Mouse (Mus musculus) ovary, postnatal 14 days (tissue): Measurements from ENCODE around the gene Hebp2.
A peak's percentile ranks its signal among the peaks of the same experiment; 100 is the strongest.
"Not testable (repeated sequence)": the region's sequence is repeated elsewhere in the genome, so short reads cannot be mapped to it uniquely, and the experiment has no call there.

Experiments
- DNase-seq: peaks from one replicate; pipeline ENCODE4 v3.0.0; 2022; ENCODE audit warnings: low spot score

The Hebp2 gene

DNA sequence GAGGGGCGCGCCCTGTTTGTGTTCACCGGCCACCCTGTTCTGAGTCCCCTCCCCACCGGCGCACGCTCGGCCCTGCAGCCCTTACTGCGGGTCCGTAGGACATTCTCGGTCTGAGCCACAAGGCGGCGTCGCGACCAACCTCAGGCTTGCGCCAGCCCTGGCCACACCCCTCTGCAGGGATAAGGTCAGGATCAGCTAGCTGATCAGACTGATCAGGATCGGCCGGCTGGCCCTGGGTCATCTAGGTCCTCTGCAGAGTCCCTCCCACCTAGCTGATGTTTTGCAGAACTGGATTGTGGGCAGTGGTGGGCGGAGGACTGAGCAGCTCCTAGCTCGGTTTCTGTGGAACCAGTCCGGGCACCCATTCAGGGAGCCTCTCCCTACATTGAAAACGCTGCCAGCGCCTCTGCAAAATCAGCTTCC is at the start of gene Hebp2:
TSS of gene Hebp2 (minus strand) at position 264 of the 423 bp plus-strand sequence.
- DNase-seq = peak; percentile 65

DNA sequence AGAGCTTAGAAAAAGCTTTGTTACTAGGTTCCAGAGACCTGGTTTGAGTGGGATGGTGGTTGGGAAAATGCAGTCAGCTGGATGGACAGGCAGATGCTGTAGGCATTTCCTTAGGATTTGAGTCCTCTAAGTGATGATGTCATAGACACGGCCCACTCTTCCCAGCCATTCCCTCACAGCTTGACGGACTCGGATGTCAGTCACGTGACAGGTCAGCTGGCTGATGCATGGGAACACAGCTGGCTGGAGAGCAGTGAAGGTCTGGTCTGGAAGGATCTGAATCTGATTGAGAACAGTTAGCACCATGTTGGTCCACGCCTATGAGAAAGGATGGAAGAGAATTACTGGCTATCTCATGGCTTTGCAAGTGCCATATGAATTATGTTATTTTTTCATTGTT is 43.6 kb upstream of the Hebp2 start:
- DNase-seq = no peak

DNA sequence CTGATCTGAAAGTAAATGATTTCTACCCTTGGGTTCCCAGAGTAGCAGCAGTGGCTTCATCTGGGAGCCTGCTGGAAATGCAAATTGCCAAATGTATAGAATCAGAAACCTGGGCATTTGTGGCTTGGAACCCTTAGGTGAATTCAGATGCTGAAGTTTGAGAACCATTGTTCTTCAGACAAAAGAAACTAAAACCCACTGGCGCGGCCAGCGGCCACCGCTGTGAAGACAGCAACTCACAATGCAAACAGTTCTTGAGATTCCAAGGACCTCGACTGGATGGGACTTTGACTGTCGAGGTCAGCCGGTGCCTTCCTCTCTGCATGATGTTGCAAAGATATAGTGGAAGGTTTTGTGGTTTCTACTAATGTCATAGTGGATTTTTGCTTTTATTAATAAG is 38.3 kb upstream of the Hebp2 start:
- no peak for DNase-seq

DNA sequence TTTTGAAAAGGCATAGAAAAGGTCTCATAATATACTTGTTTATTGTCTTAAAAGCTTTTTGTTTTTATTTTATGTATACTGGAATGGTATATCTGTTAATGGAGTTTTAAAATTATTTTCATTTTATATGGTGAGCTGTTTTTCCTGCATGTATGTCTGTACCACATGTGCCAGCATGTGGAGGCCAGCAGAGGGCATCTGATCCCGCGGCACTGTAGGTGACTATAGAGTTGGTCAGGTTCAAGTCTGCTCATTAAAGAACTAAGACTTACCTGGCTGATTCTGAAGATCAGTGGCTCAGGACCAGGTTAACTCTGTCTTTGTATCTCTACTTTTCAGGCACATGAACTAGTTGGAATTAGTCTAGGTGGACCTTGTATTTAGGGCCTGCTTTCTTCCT is 26.7 kb upstream of the Hebp2 start:
- DNase-seq = no peak

- peak; percentile 39 for DNase-seq
Observed at GRCm38 (mm10) chr10:18562940-18563339, 17.1 kb upstream of the Hebp2 start.

DNA sequence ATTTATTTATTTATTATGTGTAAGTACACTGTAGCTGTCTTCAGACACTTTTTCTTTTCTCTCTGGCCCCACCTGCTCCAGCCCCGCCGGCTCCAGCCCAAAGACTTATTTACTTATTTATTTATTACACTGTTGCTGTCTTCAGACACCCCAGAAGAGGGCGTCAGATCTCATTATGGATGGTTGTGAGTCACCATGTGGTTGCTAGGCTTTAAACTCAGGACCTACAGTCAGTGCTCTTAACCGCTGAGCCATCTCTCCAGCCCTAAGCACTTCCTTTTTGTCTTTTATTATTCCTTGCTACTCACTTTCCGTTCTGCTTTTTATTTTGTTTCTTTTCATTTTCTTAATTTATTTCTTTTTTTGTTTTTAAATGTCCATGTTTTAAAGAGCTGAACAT is 15.6 kb upstream of the Hebp2 start:
- no peak for DNase-seq

DNA sequence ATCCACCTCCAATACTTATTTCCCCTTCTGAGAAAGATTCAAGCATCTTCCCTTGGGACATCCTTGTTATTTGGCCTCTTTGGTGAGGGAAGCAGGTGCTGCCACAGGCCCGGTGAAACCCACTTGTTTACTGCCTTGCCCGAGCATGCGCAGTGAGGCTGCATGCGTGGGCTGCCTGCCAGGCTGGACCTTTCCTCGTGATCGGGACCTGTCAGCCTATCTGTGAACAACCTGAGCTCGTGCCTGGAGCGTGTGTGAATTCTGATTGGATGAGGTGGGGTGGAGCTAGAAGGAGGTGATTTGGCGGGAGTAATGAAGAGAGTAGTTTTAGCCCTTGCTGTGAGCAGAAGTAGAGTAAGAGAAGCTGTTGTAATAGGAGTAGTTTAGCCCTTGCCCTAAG is 13.2 kb upstream of the Hebp2 start:
- not testable (repeated sequence) for DNase-seq

DNA sequence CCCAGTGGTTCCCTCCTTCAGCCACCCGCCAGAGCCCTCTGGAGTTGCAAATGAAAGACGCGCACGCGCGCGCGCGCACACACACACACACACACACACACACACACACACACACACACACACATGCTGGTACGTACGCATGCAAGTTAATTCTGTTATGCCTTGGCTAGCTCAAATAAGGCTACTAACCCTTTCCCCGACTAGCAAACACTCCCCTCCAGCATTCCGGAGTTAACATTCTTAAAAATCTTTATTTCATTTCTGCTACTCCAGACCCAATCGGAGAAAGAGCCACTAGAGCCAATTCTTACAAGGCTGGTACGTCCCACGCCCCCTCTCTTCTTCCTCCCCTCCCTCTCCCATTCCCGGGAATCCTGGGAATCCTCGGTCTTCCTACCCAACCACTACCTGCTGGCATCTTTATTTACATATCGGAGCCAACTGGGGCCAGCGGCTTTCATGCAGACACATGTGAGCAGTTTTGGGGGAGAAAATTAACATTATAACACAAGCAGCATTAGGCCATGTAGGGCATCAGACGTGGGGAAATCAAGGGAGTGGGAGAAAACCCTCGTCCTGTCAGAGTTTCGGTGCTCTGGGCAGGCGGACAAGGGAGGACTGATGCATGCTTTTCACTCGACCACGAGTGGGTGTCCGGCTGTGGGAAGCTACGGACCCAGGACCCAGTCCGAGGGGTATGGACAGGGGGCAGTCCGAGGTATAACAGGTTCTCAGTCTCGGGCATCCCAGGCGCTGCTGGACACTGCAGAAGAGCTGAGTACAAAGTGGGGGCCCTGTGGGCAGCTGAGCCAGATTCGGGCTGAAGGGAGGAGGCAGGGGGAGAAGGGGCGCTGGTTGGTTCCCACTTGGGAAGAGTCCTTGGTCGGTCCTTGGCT is 3.7 kb upstream of the Hebp2 start:
- no peak for DNase-seq

GRCm38 (mm10) chr10:18547381-18547780 is 1.5 kb upstream of the Hebp2 start:
- no peak for DNase-seq

DNA sequence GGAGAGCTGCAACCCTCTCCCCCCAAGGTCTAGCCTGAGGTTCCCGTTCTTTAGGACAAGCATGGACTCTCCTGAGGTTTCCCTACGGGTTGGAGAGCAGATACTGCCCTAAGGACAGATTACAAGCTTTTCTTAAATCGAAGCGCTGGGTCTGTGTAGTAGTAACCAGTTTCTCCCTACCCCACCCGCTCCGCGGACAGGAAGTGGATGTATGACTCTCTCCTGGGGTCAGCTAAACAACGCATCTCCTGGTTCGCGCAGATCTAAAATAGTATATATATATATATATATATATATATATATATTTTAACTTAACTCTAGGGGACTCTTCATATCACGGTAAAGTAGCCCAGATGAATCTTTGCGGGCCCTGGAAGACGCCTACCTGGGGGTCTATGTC is 567 bp downstream of the Hebp2 start:
- no peak for DNase-seq

DNA sequence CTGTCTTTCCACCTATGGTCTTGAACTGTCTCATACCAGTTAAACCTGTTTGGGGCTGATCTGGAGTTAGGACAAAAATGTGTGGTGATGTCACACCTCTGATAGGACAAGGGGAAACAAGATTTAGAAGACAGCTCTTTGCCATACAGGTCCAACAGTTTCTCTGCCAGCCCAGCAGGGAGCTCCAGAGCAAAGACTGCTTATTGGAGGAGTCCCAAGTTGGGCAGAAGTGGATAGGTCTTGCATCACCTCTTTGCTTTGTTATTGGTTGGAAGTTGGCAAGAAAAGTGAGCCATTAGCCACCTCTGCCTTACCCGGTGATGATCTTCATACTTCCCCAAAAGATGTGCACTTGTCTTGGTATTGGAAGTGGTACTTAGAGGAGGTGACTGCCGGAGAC is 9.0 kb downstream of the Hebp2 start:
- no peak for DNase-seq

GRCm38 (mm10) chr10:18532293-18532692 is 13.6 kb downstream of the Hebp2 start:
- no peak for DNase-seq

DNA sequence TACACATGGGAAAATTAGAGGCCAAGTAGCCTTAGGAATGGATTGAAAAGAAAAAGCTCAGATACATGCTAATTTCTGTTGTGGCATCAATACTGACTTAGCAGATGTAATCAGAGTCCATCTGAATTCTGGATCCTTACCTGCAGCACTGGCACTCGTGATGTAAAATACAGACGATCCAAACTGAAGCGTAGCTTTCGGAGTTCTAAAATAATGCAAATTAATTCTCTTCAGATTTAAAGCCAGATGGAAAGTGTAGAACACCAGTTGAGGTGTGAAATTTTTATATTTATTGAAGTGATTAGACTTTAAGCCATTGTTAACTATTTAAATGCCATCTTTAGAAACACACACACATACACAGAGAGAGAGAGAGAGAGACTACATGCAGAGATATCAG is 15.7 kb downstream of the Hebp2 start:
- DNase-seq = no peak

DNA sequence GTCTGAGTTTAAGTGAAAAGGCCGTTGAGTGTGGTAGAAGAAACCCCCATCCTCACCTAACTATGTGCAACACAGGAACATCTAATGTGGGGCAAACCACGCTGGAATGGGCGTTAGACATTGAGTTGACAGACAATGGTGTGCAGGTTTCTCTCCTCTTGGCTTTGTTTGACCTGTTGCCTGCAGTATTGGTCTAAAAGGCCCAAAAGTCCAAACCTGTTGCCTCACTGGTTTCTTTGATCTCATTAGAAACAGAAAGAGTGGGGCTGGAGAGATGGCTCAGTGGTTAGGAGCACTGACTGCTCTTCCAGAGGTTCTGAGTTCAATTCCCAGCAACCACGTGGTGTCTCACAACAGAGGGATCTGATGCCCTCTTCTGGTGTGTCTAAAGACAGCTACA is 16.7 kb downstream of the Hebp2 start:
- DNase-seq = no peak

- DNase-seq = no peak
Observed at GRCm38 (mm10) chr10:18528475-18528874, 17.4 kb downstream of the Hebp2 start.

GRCm38 (mm10) chr10:18527766-18528165 is 18.1 kb downstream of the Hebp2 start:
- DNase-seq = no peak

DNA sequence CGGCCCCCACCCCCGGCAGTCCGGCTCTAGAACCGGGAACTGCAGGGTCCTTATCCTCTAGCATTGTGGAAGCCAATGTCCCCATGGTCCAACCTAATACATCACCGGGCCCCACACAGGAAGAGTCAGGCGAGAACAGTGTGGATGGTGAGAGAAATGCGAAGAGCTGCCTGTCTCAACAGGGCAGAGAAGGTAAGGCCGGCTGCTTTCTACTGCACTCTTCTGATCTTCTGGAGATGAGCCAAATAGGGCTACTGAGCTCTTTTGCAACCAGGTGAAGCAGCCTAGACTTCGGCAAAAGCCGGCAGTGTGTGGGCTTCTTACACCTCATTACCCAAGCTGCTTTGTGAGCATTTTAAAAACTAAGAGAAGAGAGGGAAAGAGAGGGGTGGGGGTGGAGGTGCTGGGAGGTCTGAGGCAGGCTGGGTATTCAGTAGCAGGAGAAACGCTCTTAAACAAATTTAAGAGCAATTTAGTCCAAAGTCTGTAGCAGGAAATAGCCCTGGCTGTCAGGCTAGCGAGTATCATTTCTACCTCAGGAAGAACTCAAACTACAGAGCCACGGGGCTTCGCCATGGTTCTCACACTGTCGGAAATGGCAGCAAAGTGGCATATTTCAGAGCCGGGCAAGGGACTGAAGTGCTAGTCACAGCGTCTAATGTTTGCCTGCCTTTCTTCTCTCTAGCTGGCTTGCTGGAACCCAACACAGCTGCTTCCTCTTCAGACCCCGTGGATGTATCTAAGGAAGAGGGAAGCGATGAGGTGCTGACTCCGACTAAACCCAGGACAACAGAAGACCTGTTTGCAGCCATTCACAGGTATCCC is 18.8 kb downstream of the Hebp2 start:
- DNase-seq = no peak

GRCm38 (mm10) chr10:18526184-18526850 is 19.6 kb downstream of the Hebp2 start:
- no peak for DNase-seq

DNA sequence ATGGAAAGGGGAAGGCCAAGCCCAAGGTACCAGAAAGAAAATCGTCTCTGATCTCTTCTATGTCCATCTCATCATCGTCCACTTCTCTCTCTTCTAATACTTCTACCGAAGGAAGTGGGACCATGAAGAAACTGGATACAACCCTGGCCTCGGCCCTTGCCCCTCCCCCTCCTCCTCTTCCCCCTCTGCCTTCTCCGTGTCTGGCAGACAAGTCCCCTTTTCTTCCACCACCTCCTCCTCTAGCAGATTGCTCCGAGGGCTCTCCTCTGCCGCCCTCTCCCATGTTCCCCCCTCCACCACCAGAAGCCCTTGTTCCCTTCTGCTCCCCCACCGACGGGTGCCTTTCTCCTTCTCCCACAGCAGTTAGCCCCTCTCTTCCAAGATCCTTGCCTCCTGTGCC is 20.1 kb downstream of the Hebp2 start:
- no peak for DNase-seq

DNA sequence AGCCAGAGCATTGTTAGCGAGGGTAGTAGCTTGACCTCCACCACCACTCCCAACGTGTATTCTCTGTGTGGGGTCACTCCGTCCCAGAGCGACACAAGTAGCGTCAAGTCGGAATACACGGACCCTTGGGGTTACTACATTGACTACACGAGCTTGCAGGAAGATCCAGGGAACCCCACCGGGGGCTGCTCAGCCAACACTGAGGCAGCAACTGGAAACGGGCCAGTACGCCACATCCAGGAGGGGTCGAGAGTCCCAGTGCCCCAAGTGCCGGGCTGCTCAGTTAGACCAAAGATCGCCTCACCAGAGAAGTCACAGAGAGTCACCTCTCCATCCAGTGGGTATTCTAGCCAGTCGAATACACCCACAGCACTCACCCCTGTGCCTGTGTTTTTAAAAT is 20.6 kb downstream of the Hebp2 start:
- no peak for DNase-seq

DNA sequence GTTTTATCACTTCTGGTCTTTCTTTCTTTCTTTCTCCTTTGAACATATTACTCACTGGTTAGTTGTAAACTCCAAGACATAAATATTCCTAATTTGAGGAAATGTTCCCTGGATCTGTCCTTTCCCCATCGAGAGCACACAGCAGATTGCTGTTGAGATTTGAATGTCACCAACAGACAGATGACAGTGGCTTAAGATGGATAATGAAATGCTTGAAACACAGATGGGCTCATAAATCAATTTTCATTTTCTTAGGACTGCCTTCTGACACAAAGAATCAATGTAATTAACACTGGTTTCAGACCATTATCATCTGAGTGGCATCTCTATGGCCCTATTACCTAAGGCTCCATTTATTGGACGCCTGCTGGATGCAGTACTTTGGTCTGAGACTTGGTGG is 23.3 kb downstream of the Hebp2 start:
- DNase-seq = no peak

GRCm38 (mm10) chr10:18511496-18511895 is 34.4 kb downstream of the Hebp2 start:
- DNase-seq = no peak

- DNase-seq = no peak
Observed at GRCm38 (mm10) chr10:18510663-18511062, 35.2 kb downstream of the Hebp2 start.
